Mouse (Mus musculus): ENCODE results near the gene Dlst.

DNA sequence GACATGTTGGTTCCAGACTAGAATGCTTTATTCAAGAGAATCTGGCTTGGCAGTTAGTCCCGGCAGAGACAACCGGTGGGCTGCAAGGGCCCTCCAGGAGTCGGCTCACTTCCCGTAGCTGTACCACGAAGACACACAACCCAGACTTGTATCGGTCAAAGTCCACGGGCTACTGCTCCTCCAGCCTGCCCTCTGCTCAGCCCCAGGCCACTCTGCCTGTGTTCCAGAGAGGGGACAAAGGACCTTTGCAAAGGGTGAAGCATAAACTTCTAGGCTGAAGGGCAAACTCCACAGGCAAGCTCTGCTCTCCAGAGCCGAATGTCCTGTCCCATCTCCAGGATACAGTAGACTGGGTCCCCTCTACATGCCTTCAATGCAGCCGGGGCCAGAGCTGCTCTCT, 56.0 kb downstream of the Dlst start:
- no peak for TF ChIP-seq CTCF (IDR thresholded peaks at IDR 0.05; ENCODE audit: insufficient read depth, low read depth, low read length)
- TF ChIP-seq POLR2A (IDR thresholded peaks at IDR 0.05; ENCODE audit: insufficient read depth, low read depth, low read length), result no peak

Data from olfactory bulb, adult 2 months (tissue).